Mouse (Mus musculus) intestine, embryonic 15.5 days (tissue): ENCODE measurements around the gene Gm26727. TPM values are rescaled to one million over a fixed set of nuclear protein-coding genes. Genes with fewer than 3 reads are reported as not detected.
"Not testable (repeated sequence)": the region's sequence is repeated elsewhere in the genome, so short reads cannot be mapped to it uniquely, and the experiment has no call there.

Source experiments
- ATAC-seq: fragments of 200-750 bp; cut with Nextera tagmentation; 2 replicates; pipeline ENCODE4 v1.8.0; 2017; ENCODE audit warnings: moderate TSS enrichment, moderate library complexity
- H3K27ac ChIP-seq: fragments of 300-500 bp; sonication (generic); 2 replicates; pipeline ENCODE4 v1.5.1; 2015; ENCODE audit warnings: mild to moderate bottlenecking, inconsistent platforms
- H3K27me3 ChIP-seq: fragments of 300-500 bp; sonication (generic); replicated peaks from 2 replicates; pipeline ENCODE4 v1.6.1; 2015; ENCODE audit warnings: inconsistent platforms
- H3K36me3 ChIP-seq: fragments of 300-500 bp; sonication (generic); 2 replicates; pipeline ENCODE4 v1.6.1; 2015; ENCODE audit warnings: inconsistent platforms
- H3K4me1 ChIP-seq: fragments of 300-500 bp; sonication (generic); replicated peaks from 2 replicates; pipeline ENCODE4 v1.6.1; 2015; ENCODE audit warnings: inconsistent platforms
- H3K4me2 ChIP-seq: fragments of 300-500 bp; sonication (generic); replicated peaks from 2 replicates; pipeline ENCODE4 v1.6.1; 2015; ENCODE audit warnings: mild to moderate bottlenecking, inconsistent platforms
- H3K4me3 ChIP-seq: fragments of 300-500 bp; sonication (generic); replicated peaks from 2 replicates; pipeline ENCODE4 v1.5.1; 2015; ENCODE audit warnings: inconsistent platforms
- H3K9ac ChIP-seq: fragments of 300-500 bp; sonication (generic); 2 replicates; pipeline ENCODE4 v1.6.1; 2015; ENCODE audit warnings: inconsistent platforms
- H3K9me3 ChIP-seq: fragments of 300-500 bp; sonication (generic); 2 replicates; pipeline ENCODE4 v1.6.1; 2016; ENCODE audit warnings: inconsistent platforms
- WGBS: fragments of 180-500 bp; shearing (Covaris S2); methylation state at CpG from one replicate; pipeline ENCODE4 v1.1.7; 2015; 5-methylcytosine and 5-hydroxymethylcytosine counted together
- polyA plus RNA-seq: library from polyadenylated mRNA; unstranded; fragments of >200 nt; fragmentation: Nextera tagmentation; extraction: Ambion mirVana; gene quantifications from 2 replicates; pipeline ENCODE4 v1.2.1, GENCODE M21; 2015

Gm26727 gene
- polyA plus RNA-seq, result not detected in 2 replicates

DNA sequence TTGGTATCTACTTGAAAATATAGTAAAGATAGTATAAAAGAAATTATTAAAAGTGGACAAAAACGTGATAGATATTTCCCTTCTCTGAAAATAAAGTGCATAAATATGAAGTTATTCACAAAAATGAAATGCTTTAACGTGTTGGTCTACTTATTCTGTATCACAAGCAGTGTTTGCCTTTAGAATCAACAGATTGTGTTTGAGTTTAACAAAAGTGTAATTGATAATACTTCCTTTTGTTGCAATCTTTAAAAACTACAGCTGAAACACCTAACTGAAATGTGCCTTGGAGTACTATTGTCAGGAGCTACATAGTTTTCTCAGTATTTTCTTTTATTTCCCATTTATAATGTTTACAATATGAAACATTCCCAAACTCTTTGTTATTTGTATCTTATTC, at the start of gene Gm26727:
Gene Gm26727 (minus strand): TSS at position 101 of the 400 bp plus-strand sequence.
- Histone ChIP-seq H3K9ac (no peak within 1 kb of the TSS), H3K4me3 (no peak within 1 kb of the TSS), H3K36me3 (no peaks in the 10 kb centered on the region), H3K27ac (no peak within 1 kb of the TSS), H3K9me3 (no peaks in the 10 kb centered on the region), H3K4me2 (no peak within 1 kb of the TSS), H3K4me1 (no peaks in the 10 kb centered on the region), H3K27me3 (no peaks in the 10 kb centered on the region)
- ATAC-seq, result no peak
- 55% methylated on average over 2 of the region's 2 CpGs for WGBS

GRCm38 (mm10) chr2:67481051-67481450, 48.1 kb upstream of the Gm26727 start:
- no peak overlapping the region for H3K27ac ChIP-seq
- H3K27me3 ChIP-seq, result no peaks in the 10 kb centered on the region
- H3K36me3 ChIP-seq, result no peaks in the 10 kb centered on the region
- WGBS, result 73% methylated on average over 3 of the region's 3 CpGs
- no peak overlapping the region for H3K4me2 ChIP-seq
- no peaks in the 10 kb centered on the region for H3K4me1 ChIP-seq
- no peak overlapping the region for H3K9ac ChIP-seq
- H3K4me3 ChIP-seq, result no peak overlapping the region
- H3K9me3 ChIP-seq, result no peaks in the 10 kb centered on the region
- ATAC-seq, result no peak

GRCm38 (mm10) chr2:67477753-67478152, 44.8 kb upstream of the Gm26727 start:
- Histone ChIP-seq H3K27ac (no peak overlapping the region), H3K4me2 (no peak overlapping the region), H3K4me3 (no peak overlapping the region), H3K27me3 (no peaks in the 10 kb centered on the region), H3K9me3 (no peaks in the 10 kb centered on the region), H3K36me3 (no peaks in the 10 kb centered on the region), H3K9ac (no peak overlapping the region), H3K4me1 (no peaks in the 10 kb centered on the region)
- 21% methylated on average over 6 of the region's 6 CpGs for WGBS
- no peak for ATAC-seq

- H3K4me2 ChIP-seq, ATAC-seq, H3K27ac ChIP-seq, H3K4me1 ChIP-seq, H3K36me3 ChIP-seq, H3K9me3 ChIP-seq, H3K4me3 ChIP-seq, H3K9ac ChIP-seq, H3K27me3 ChIP-seq: not testable (repeated sequence)
- WGBS, result 58% methylated on average over 5 of the region's 5 CpGs
These were observed 37.0 kb upstream of the Gm26727 start for GRCm38 (mm10) chr2:67470030-67470429.

- Histone ChIP-seq H3K27ac (no peak overlapping the region), H3K4me2 (no peak overlapping the region), H3K9ac (no peak overlapping the region), H3K9me3 (no peaks in the 10 kb centered on the region), H3K36me3 (no peaks in the 10 kb centered on the region), H3K4me3 (no peak overlapping the region), H3K4me1 (no peaks in the 10 kb centered on the region), H3K27me3 (no peaks in the 10 kb centered on the region)
- no peak for ATAC-seq
- 90% methylated on average over 7 of the region's 7 CpGs for WGBS
These were observed 34.1 kb upstream of the Gm26727 start for GRCm38 (mm10) chr2:67467036-67467435.

DNA sequence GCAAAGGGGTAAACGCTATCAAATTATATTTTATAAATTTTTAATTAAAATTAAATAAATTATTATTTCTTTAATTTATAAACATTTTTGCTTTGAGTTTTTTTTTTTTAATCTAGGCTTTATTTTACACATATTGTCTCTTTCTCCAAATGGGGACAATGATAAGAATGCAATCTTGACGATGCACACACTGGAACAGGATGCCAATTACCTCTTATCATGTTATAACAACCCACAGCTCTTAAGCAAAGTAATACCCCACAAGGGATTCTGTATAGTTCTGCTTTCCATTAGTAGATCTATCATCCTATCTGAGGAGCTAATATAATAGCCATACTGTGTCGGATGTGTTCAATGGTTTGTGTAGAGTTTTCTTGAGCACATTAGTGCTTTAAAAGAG, 27.9 kb upstream of the Gm26727 start:
- no peaks in the 10 kb centered on the region for H3K9me3 ChIP-seq
- no peaks in the 10 kb centered on the region for H3K36me3 ChIP-seq
- no peak overlapping the region for H3K27ac ChIP-seq
- no peak overlapping the region for H3K9ac ChIP-seq
- H3K4me3 ChIP-seq, result no peak overlapping the region
- 86% methylated on average over 3 of the region's 3 CpGs for WGBS
- ATAC-seq, result no peak
- no peaks in the 10 kb centered on the region for H3K4me1 ChIP-seq
- H3K4me2 ChIP-seq, result no peak overlapping the region
- H3K27me3 ChIP-seq, result no peaks in the 10 kb centered on the region

DNA sequence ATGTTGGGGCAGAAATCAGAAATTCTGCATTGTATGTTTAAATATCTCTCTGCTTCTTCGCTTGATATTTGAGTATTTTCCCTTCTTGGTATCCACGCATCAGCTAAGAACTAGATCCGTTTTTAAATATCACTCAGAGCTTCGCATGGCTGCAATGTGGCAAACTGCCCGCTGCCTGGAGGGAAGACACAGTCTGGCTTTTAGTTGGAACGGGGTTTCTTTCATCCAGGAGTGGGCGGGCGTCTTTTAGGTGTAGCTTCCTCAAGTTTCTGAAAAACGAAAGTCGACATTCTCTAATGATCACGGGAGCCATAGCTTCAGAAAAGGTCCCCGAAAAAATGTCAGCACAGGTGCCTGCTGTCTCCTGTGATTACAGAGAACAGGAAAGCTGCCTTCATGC, 14.2 kb upstream of the Gm26727 start:
- no peak overlapping the region for H3K9ac ChIP-seq
- no peaks in the 10 kb centered on the region for H3K4me1 ChIP-seq
- H3K4me2 ChIP-seq, result no peak overlapping the region
- no peak overlapping the region for H3K4me3 ChIP-seq
- H3K27me3 ChIP-seq, result no peaks in the 10 kb centered on the region
- H3K9me3 ChIP-seq, result no peaks in the 10 kb centered on the region
- no peak for ATAC-seq
- no peak overlapping the region for H3K27ac ChIP-seq
- no peaks in the 10 kb centered on the region for H3K36me3 ChIP-seq
- 64% methylated on average over 12 of the region's 12 CpGs for WGBS

- no peak overlapping the region for H3K27ac ChIP-seq
- no peak for ATAC-seq
- no peak overlapping the region for H3K9ac ChIP-seq
- no peaks in the 10 kb centered on the region for H3K36me3 ChIP-seq
- no peaks in the 10 kb centered on the region for H3K27me3 ChIP-seq
- no peak overlapping the region for H3K4me2 ChIP-seq
- H3K9me3 ChIP-seq, result no peaks in the 10 kb centered on the region
- no peak overlapping the region for H3K4me3 ChIP-seq
- 76% methylated on average over 1 of the region's 1 CpGs for WGBS
- H3K4me1 ChIP-seq, result no peaks in the 10 kb centered on the region
These were observed 13.8 kb upstream of the Gm26727 start for GRCm38 (mm10) chr2:67446772-67447171.

- H3K9ac ChIP-seq, result no peak within 1 kb of the TSS
- no peak within 1 kb of the TSS for H3K4me3 ChIP-seq
- H3K4me2 ChIP-seq, result no peak within 1 kb of the TSS
- H3K36me3 ChIP-seq, result no peaks in the 10 kb centered on the region
- H3K27ac ChIP-seq, result no peak within 1 kb of the TSS
- no peak for ATAC-seq
- no peaks in the 10 kb centered on the region for H3K27me3 ChIP-seq
- no peaks in the 10 kb centered on the region for H3K9me3 ChIP-seq
- H3K4me1 ChIP-seq, result no peaks in the 10 kb centered on the region
- 57% methylated on average over 3 of the region's 3 CpGs for whole genome bisulfite sequencing
These were observed 12.8 kb upstream of the Gm26727 start, which contains the start of gene Xirp2 for GRCm38 (mm10) chr2:67445780-67446179. Gene Xirp2 (plus strand): TSS chr2:67446002.

GRCm38 (mm10) chr2:67438309-67438708, 5.3 kb upstream of the Gm26727 start:
- Histone ChIP-seq H3K4me3 (no peak overlapping the region), H3K4me1 (no peaks in the 10 kb centered on the region), H3K9me3 (no peaks in the 10 kb centered on the region), H3K36me3 (no peaks in the 10 kb centered on the region), H3K27ac (no peak overlapping the region), H3K27me3 (no peaks in the 10 kb centered on the region), H3K9ac (no peak overlapping the region), H3K4me2 (no peak overlapping the region)
- WGBS, result 81% methylated on average over 8 of the region's 8 CpGs
- no peak for ATAC-seq

- 72% methylated on average over 1 of the region's 1 CpGs for WGBS
- Histone ChIP-seq H3K27me3 (no peaks in the 10 kb centered on the region), H3K4me3 (no peak overlapping the region), H3K9me3 (no peaks in the 10 kb centered on the region), H3K27ac (no peak overlapping the region), H3K36me3 (no peaks in the 10 kb centered on the region), H3K4me1 (no peaks in the 10 kb centered on the region), H3K4me2 (no peak overlapping the region), H3K9ac (no peak overlapping the region)
- no peak for ATAC-seq
These were observed 10.2 kb downstream of the Gm26727 start for GRCm38 (mm10) chr2:67422799-67423198.

DNA sequence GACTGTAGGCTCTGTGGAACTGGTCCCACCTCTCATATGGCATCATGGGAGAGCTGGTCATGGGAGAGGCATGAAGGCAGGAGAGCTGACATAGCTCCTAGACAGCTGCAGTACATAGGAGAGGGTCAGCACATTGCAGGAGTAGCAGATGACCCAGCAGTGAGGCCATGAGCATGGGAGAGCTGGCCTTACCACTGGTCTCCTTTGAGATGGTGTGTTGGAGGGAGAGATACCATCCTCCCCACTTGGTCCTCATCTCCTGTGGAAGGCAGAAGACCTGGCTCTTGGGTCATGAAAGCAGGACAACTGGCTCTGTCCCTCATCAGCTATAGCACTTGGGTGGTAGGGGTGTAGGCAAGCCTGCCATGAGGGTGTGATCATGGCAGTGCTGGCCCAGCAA, 12.1 kb downstream of the Gm26727 start:
- no peak for ATAC-seq
- no peaks in the 10 kb centered on the region for H3K36me3 ChIP-seq
- H3K9me3 ChIP-seq, result no peaks in the 10 kb centered on the region
- H3K27me3 ChIP-seq, result no peaks in the 10 kb centered on the region
- no peak overlapping the region for H3K4me2 ChIP-seq
- H3K4me3 ChIP-seq, result no peak overlapping the region
- no peaks in the 10 kb centered on the region for H3K4me1 ChIP-seq
- H3K27ac ChIP-seq, result no peak overlapping the region
- H3K9ac ChIP-seq, result no peak overlapping the region

DNA sequence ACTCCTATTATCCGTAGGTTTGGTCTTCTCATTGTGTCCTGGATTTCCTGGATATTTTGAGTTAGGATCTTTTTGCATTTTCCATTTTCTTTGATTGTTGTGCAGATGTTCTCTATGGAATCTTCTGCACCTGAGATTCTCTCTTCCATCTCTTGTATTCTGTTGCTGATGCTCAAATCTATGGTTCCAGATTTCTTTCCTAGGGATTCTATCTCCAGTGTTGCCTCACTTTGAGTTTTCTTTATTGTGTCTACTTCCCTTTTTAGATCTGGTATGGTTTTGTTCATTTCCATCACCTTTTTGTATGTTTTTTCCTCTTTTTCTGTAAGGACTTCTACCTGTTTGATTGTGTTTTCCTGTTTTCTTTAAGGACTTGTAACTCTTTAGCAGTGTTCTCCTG, 19.6 kb downstream of the Gm26727 start, which contains the start of gene Gm21830:
Gene Gm21830 (plus strand): TSS at position 301 of the 400 bp plus-strand sequence.
- not testable (repeated sequence) for H3K27ac ChIP-seq, H3K4me2 ChIP-seq, H3K36me3 ChIP-seq, H3K27me3 ChIP-seq, H3K4me3 ChIP-seq, H3K9me3 ChIP-seq, H3K9ac ChIP-seq, ATAC-seq, H3K4me1 ChIP-seq
- WGBS, result no CpG with 5 or more reads among the region's 1 CpGs
